ENCODE assay signal across 8 mouse cellular contexts in the genomic region with DNA sequence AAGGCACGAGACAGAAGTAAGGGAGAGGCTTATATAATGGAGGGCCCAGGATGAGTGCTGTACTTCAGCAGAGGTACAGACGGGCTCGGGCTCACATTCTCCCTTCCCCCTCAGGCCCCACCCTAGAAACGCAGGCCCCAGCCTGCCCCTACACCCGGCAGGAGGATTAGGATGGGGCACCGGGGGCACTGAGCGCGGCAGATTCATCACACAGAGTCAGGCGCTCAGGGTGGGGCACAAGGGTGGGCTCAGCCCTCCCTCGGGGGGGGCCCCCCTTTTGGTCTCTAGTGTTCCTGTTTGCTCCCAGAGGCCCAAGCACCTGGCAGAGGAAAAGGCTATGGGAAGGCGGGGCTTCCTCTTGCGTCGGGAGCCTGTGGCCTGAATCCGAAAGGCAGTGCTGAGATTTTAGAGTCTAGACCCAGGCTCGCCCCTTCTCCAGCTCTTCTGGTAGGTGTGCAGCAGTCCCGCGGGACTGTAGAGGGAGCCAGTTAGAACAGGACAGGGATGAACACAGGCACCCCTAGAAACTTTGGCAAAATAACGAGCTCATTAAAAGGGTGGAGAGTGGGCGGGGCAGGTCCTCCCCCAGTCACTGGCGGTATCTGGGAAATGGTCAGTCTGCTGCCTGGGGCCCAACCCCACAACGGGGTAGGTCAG. TPM values are rescaled to one million over a fixed set of nuclear protein-coding genes. Genes with fewer than 3 reads are reported as not detected.
A peak's percentile ranks its signal among the peaks of the same experiment; 100 is the strongest.
DNase-seq lines count a peak whose midpoint lies in the region; ATAC-seq lines count a peak whose summit lies in the region.

No protein-coding gene starts in this region.

- H3K9me3 ChIP-seq in heart, embryonic 12.5 days (replicated peaks) = no peaks in the 10 kb centered on the region
- no peaks in the 10 kb centered on the region for H3K9me3 ChIP-seq in limb, embryonic 15.5 days
- no peaks in the 10 kb centered on the region for H3K9me3 ChIP-seq in stomach, embryonic 16.5 days (replicated peaks; ENCODE audit: control insufficient read depth, low read length)

- H3K36me3 ChIP-seq in heart, embryonic 12.5 days = peaks cover 12% of the 10 kb centered on the region; the same call in 1 of the 2 replicates
- H3K36me3 ChIP-seq in limb, embryonic 15.5 days = peaks cover 63% of the 10 kb centered on the region
- 0 out of 2 replicates have a peak, but pooled peaks cover under 1% of the 10 kb centered on the region for H3K36me3 ChIP-seq in stomach, embryonic 16.5 days (ENCODE audit: control insufficient read depth, insufficient read depth, low read length)

- peak overlapping the region; percentile 55 for H3K9ac ChIP-seq in heart, embryonic 12.5 days
- H3K9ac ChIP-seq in limb, embryonic 15.5 days = no peak overlapping the region
- peak overlapping the region; percentile 58 for H3K9ac ChIP-seq in stomach, embryonic 16.5 days (ENCODE audit: low read length)

- ATAC-seq in heart, embryonic 12.5 days (ENCODE audit: insufficient number of reproducible peaks, low FRiP score) = 0 out of 2 replicates have a peak, but pooled peaks have one; percentile 13
- ATAC-seq in limb, embryonic 15.5 days (ENCODE audit: insufficient number of reproducible peaks, low FRiP score, low TSS enrichment, low read depth) = 0 out of 2 replicates have a peak, but pooled peaks have one; percentile 14
- ATAC-seq in stomach, embryonic 16.5 days (ENCODE audit: insufficient read depth, low FRiP score) = peak; percentile 75

- peak; percentile 39 for DNase-seq in embryo, embryonic 10.5 days (ENCODE audit: low spot score)
- DNase-seq in embryo, embryonic 9.5 days (ENCODE audit: extremely low spot score) = no peak
- peak; percentile 37 for DNase-seq in CD4-positive helper T cell, adult 2 months (ENCODE audit: low read depth, low spot score)
- DNase-seq in frontal cortex, postnatal 10 days (ENCODE audit: low spot score in 2 of 2) = no peak
- no peak for DNase-seq in layer of hippocampus, adult 9-11 months

- H3K4me3 ChIP-seq in heart, embryonic 12.5 days = peak overlapping the region; percentile 17; the same call in 1 of the 2 replicates
- no peak overlapping the region for H3K4me3 ChIP-seq in limb, embryonic 15.5 days
- H3K4me3 ChIP-seq in stomach, embryonic 16.5 days (replicated peaks; ENCODE audit: low read length) = peak overlapping the region; percentile 11

- H3K27ac ChIP-seq in heart, embryonic 12.5 days (ENCODE audit: poor library complexity, severe bottlenecking) = no peak overlapping the region
- peak overlapping the region; percentile 65 for H3K27ac ChIP-seq in limb, embryonic 15.5 days
- H3K27ac ChIP-seq in stomach, embryonic 16.5 days (ENCODE audit: low read length) = peak overlapping the region; percentile 80

- peaks cover 12% of the 10 kb centered on the region for H3K4me1 ChIP-seq in heart, embryonic 12.5 days (replicated peaks)
- H3K4me1 ChIP-seq in limb, embryonic 15.5 days = peaks cover 45% of the 10 kb centered on the region
- peaks cover 37% of the 10 kb centered on the region for H3K4me1 ChIP-seq in stomach, embryonic 16.5 days (ENCODE audit: control insufficient read depth, insufficient read depth, low read length)

- WGBS in heart, embryonic 12.5 days = 24% methylated on average over 21 of the region's 21 CpGs
- 37% methylated on average over 21 of the region's 21 CpGs for WGBS in limb, embryonic 15.5 days
- WGBS in stomach, embryonic 16.5 days = 17% methylated on average over 21 of the region's 21 CpGs

- H3K27me3 ChIP-seq in heart, embryonic 12.5 days (replicated peaks) = peaks cover 4% of the 10 kb centered on the region
- no peaks in the 10 kb centered on the region for H3K27me3 ChIP-seq in limb, embryonic 15.5 days
- no peaks in the 10 kb centered on the region for H3K27me3 ChIP-seq in stomach, embryonic 16.5 days (ENCODE audit: control insufficient read depth, insufficient read depth, low read length)

- H3K4me2 ChIP-seq in heart, embryonic 12.5 days = peak overlapping the region; percentile 51
- H3K4me2 ChIP-seq in limb, embryonic 15.5 days = no peak overlapping the region
- H3K4me2 ChIP-seq in stomach, embryonic 16.5 days (ENCODE audit: low read depth, low read length) = peak overlapping the region; percentile 34

RNA-seq across cellular contexts. Expression of gene Itgb7, which starts 3.8 kb away (rescaled TPM):
- 0.38 and 0.72 TPM in 2 replicates for polyA plus RNA-seq in heart, embryonic 12.5 days (2016; fragmentation: Nextera tagmentation; extraction: Ambion mirVana)
- 6.3 and 6.6 TPM in 2 replicates for polyA plus RNA-seq in limb, embryonic 15.5 days (2015; fragmentation: Nextera tagmentation; extraction: Ambion mirVana)
- polyA plus RNA-seq in stomach, embryonic 16.5 days (2015; fragmentation: Nextera tagmentation; extraction: Ambion mirVana) = 5.6 and 6.3 TPM in 2 replicates

RNA-seq across cellular contexts. Expression of gene Rarg, which starts 21.8 kb away (rescaled TPM):
- polyA plus RNA-seq in heart, embryonic 12.5 days (2016; fragmentation: Nextera tagmentation; extraction: Ambion mirVana) = 12.0 TPM in 2 replicates
- polyA plus RNA-seq in limb, embryonic 15.5 days (2015; fragmentation: Nextera tagmentation; extraction: Ambion mirVana) = 120 and 128 TPM in 2 replicates
- polyA plus RNA-seq in stomach, embryonic 16.5 days (2015; fragmentation: Nextera tagmentation; extraction: Ambion mirVana) = 41.2 and 48.6 TPM in 2 replicates

RNA-seq across cellular contexts. Expression of gene Csad, which starts 31.0 kb away (rescaled TPM):
- polyA plus RNA-seq in heart, embryonic 12.5 days (2016; fragmentation: Nextera tagmentation; extraction: Ambion mirVana) = 39.1 and 39.4 TPM in 2 replicates
- polyA plus RNA-seq in limb, embryonic 15.5 days (2015; fragmentation: Nextera tagmentation; extraction: Ambion mirVana) = 80.3 and 81.8 TPM in 2 replicates
- 47.3 and 50.9 TPM in 2 replicates for polyA plus RNA-seq in stomach, embryonic 16.5 days (2015; fragmentation: Nextera tagmentation; extraction: Ambion mirVana)

RNA-seq across cellular contexts. Expression of gene Zfp740, which starts 32.5 kb away (rescaled TPM):
- polyA plus RNA-seq in heart, embryonic 12.5 days (2016; fragmentation: Nextera tagmentation; extraction: Ambion mirVana) = 47.3 and 48.6 TPM in 2 replicates
- 51.9 and 59.9 TPM in 2 replicates for polyA plus RNA-seq in limb, embryonic 15.5 days (2015; fragmentation: Nextera tagmentation; extraction: Ambion mirVana)
- polyA plus RNA-seq in stomach, embryonic 16.5 days (2015; fragmentation: Nextera tagmentation; extraction: Ambion mirVana) = 46.0 and 49.6 TPM in 2 replicates

RNA-seq across cellular contexts. Expression of gene Gm9918, which starts 34.9 kb away (rescaled TPM):
- 0.19 TPM in 1 of 2 replicates, not detected in the other for polyA plus RNA-seq in heart, embryonic 12.5 days (2016; fragmentation: Nextera tagmentation; extraction: Ambion mirVana)
- polyA plus RNA-seq in limb, embryonic 15.5 days (2015; fragmentation: Nextera tagmentation; extraction: Ambion mirVana) = 0.79 and 0.83 TPM in 2 replicates
- 0.16 and 0.28 TPM in 2 replicates for polyA plus RNA-seq in stomach, embryonic 16.5 days (2015; fragmentation: Nextera tagmentation; extraction: Ambion mirVana)

Comparison
In these comparisons a context has a peak if more than half of its experiments do, and no peak if none do; other contexts are left out.
1. DNase-seq: peak in embryo, embryonic 10.5 days (single experiment) and CD4-positive helper T cell, adult 2 months (single experiment); none in embryo, embryonic 9.5 days (single experiment), frontal cortex, postnatal 10 days (0 of 2) and layer of hippocampus, adult 9-11 months (single experiment).
2. ATAC-seq: peak in every context shown above with its lines; median percentile 75 in stomach, embryonic 16.5 days; 14 in limb, embryonic 15.5 days; 13 in heart, embryonic 12.5 days.